Mouse (Mus musculus) left cerebral cortex, adult 9 months (tissue): ENCODE measurements at regions not wholly inside any gene's neighbourhood (a gene's known extent, or its start where the extent isn't known, plus 50 kb on each side); places are given as distances from the start of the nearest gene placed in this dataset.

Source experiments
- DNase-seq, 2 experiments: peaks; one replicate each; pipeline ENCODE4 v3.0.0; 2022; ENCODE audit warnings: low spot score in 2 of 2

- no peak for DNase-seq
Measured at GRCm38 (mm10) chr16:71952879-71953406, 355.2 kb upstream of the Robo1 start.

GRCm38 (mm10) chr16:71963579-71963978 is 344.5 kb upstream of the Robo1 start:
- no peak for DNase-seq

DNA sequence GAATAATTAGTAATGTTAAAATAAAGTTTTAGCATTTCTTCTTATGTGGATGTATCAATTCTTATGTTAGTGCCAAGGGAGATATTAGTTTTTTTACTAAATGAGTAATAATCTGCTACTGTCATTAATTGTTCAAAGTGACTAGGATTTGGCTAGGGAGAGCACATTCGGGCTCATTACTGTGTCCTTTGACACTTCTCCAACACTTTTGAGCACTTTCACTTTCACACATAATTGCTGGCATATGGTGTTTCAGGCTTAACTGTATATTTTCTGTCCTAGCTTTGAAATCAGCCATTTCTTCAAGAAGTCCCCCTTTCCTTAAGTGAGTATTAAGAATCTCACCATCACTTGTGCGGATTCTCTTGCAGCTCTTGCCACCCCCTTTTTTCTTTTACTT is 334.3 kb upstream of the Robo1 start:
- no peak for DNase-seq

DNA sequence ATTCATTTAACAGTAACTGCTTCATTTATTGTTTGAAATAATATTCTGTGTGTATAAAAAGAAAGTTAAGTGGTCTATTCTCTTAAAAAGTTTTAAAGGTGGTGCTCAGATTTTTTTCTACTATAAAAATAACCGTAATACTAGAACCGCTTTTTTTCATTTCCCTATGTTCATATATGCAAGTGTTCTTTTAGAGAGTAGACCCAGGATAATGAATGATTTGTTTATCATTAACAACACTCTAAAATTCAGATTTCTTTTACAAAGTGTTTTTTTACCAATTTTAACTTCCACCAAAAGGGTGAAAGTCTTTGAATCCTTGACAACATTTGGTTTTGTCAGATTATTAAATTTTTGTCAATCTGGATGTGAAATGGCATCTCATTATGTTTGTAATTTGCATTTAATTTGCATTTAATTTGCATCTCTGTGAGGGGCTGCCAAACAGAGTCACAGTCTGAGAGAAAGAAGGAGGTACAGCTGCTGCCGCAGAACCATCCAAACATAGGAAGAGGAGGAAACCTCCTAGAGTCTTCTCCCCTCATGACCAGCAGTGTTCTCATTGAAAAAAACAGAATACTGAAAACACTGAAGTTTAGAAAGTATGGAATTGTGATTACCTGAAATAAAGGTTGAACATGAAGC is 310.4 kb upstream of the Robo1 start:
- no peak for DNase-seq

DNA sequence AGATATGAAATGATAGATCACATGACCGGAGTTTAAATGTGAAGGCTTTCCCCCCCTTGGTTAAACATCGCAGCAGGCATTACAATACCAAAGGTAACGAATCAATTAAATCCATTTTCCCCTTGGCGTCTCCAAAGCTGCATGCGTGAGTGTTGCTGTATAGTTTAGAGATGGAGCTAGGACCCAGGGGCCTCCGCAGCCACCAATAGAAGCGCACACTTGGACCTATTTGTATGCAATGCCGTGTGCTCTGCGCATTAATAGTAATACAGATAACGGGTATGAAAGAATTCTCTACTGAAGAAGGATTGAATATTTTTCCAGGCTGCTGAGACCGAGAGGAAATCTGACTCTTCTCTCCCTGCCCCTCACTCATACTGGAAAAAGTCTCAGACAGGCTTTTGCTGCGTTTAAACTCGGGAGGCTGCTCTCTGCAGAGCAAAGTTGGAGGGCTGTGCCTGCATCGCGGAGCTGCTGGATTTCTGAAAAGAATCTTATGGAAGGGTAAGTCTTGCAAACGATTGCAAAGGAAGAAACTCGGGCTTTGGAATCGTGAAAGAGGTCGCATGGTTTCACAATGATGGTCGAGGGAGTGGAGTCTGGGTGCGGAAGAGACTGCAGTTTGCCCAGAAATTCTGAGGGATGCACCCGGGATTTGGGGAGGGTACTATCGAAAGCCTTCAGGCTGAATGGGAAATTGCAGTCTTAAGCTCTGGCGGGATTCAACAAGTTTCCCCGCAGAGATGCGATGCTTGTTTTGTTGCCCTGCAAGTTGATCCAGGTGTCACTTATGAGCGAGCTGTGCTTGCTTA is 280.5 kb upstream of the Robo1 start:
- DNase-seq: peak in 1 of 2 experiments; percentile 11

DNA sequence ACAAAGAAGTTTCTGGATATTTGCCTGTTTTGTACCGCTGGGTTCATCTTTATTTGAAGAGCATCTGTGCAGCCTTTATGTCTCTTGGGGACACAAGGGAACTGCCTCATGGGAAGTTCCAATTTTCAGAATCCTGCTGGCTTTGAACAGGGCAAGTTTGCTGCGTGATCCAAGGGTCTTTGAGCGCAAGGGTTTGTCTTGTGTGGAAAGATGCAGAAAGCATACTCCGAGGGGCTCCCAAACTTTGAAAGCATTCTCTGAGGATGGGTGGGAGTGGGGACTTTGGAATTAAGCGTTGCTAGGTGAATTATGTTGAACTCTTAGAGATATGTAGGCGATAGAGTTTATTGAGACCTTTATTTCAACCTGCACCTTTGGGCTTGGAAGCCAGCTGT is 279.9 kb upstream of the Robo1 start:
- DNase-seq: no peak

GRCm38 (mm10) chr16:72028798-72029197 is 279.3 kb upstream of the Robo1 start:
- peak in 1 of 2 experiments; percentile 24 for DNase-seq

- no peak for DNase-seq
Measured at GRCm38 (mm10) chr16:72029273-72029672, 278.8 kb upstream of the Robo1 start.

GRCm38 (mm10) chr16:72068254-72068653 is 239.9 kb upstream of the Robo1 start:
- no peak for DNase-seq

DNA sequence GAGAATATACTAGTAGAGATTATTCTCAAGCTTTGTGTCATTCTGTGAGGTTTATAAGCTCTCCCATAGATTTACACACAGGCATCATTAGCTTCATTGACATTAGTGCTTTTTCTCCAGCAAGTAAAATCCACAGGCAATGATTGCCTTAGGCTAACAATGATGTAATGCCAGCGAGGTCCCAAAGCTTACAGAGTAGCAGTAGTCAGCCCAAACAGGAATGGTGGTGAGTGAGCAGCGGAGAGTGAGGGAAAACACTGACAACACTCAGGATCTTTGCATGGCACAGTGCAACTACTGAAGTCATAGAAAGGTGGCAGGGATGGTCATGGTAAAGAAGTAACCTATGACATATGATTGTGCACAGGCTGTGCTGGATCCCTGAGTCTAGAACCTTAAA is 238.5 kb upstream of the Robo1 start:
- DNase-seq: no peak

DNA sequence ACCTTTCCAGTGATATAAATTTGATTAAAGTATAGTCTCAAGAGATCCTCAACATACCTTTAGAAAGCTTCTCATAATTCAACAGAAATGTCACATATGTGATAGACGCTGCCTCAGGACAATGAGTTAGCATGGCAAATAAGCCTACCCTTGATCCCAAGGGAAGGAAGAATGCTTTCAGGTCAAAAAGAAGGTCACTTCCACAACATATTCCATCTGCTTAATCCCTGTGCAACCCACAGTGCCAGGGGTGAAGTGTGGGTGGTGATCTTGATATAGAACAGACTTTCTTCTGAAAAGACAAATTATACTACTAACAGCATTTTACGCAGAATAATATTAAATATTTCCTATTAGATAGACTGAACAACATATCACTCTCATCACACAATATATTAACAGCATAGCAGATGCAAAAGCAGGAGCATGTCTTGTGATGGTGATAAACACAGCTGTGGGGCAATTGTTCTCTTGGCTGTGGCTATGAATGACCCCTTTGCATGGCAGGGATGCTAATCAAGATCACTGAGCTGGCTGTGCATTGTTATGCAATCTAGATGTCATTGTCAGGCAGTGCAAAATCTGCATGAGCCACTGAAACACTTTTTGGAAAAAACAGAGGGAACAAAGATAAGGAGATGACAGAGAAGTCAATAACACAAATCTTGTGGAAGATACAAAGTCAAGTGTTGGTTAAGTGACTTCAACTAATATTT is 236.2 kb upstream of the Robo1 start:
- DNase-seq: no peak

DNA sequence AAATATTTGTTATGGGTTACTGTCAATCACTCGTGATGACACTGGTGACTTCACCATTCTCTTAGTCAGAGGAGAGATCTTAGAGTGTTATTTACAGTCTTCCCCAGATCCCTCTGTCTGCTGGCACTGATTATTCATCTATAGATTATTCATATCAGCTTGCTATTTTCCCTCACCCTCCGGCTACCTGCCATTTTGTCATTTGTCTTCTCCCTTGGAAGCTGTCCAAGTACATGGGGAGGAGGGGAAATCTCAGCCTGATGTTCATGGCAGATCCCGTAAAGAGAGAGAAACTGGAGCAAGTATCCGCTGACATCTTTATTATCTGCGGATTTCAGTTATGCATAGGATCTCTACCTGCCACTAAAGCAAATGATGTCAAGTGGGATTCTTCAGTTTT is 222.9 kb upstream of the Robo1 start:
- DNase-seq: no peak

DNA sequence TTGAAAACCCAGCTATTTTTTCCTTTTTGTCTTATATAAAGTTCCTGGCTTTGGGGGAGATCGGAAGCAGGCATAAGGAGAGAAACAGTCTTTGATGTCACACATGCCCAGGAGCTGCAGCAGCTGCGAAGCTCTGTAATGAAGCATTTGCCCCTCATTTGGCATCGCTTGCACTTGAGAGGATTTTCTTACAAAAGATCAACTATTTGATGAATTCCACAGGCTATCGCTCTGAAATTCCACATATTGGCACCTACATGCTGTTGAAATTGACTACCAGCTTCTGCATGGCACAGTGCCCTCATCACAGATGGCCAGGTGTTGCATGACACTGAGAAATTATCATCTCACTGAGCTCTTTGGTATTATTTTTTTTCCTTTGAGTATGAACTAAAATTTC is 220.1 kb upstream of the Robo1 start:
- no peak for DNase-seq

GRCm38 (mm10) chr16:72088916-72089315 is 219.2 kb upstream of the Robo1 start:
- no peak for DNase-seq
